Mouse (Mus musculus) stomach, postnatal 0 days (tissue): ENCODE measurements at regions not wholly inside any gene's neighbourhood (a gene's known extent, or its start where the extent isn't known, plus 50 kb on each side); places are given as distances from the start of the nearest gene placed in this dataset.
A peak's percentile ranks its signal among the peaks of the same experiment; 100 is the strongest.

ENCODE experiments used
- ATAC-seq: fragments of 200-750 bp; cut with Nextera tagmentation; 2 replicates; pipeline ENCODE4 v1.8.0; 2017; ENCODE audit not compliant: low FRiP score, low TSS enrichment
- DNase-seq: peaks from one replicate; pipeline ENCODE4 v3.0.0-alpha.2; 2016; ENCODE audit warnings: low spot score
- H3K27ac ChIP-seq: fragments of 300-500 bp; sonication (generic); replicated peaks from 2 replicates; pipeline ENCODE4 v1.5.1; 2014; ENCODE audit warnings: mild to moderate bottlenecking, control low read depth
- H3K27me3 ChIP-seq: fragments of 300-500 bp; sonication (generic); 2 replicates; pipeline ENCODE4 v1.6.1; 2014; ENCODE audit warnings: low read length; ENCODE audit not compliant: control insufficient read depth, insufficient read depth
- H3K36me3 ChIP-seq: fragments of 300-500 bp; sonication (generic); 2 replicates; pipeline ENCODE4 v1.6.1; 2014; ENCODE audit warnings: low read length, mixed read lengths; ENCODE audit not compliant: control insufficient read depth, insufficient read depth
- H3K4me1 ChIP-seq: fragments of 300-500 bp; sonication (generic); replicated peaks from 2 replicates; pipeline ENCODE4 v1.6.1; 2014; ENCODE audit warnings: antibody characterized with exemption; ENCODE audit not compliant: control insufficient read depth, insufficient read depth
- H3K4me2 ChIP-seq: fragments of 300-500 bp; sonication (generic); replicated peaks from 2 replicates; pipeline ENCODE4 v1.6.1; 2014; ENCODE audit warnings: low read depth, mild to moderate bottlenecking, control low read depth, moderate library complexity
- H3K4me3 ChIP-seq: fragments of 300-500 bp; sonication (generic); 2 replicates; pipeline ENCODE4 v1.5.1; 2014; ENCODE audit warnings: low read depth, low read length, control low read depth
- H3K9ac ChIP-seq: fragments of 300-500 bp; sonication (generic); 2 replicates; pipeline ENCODE4 v1.6.1; 2014; ENCODE audit warnings: mild to moderate bottlenecking, low read length, control low read depth, mixed read lengths
- H3K9me3 ChIP-seq: fragments of 300-500 bp; sonication (generic); 2 replicates; pipeline ENCODE4 v1.6.1; 2016; ENCODE audit warnings: low read length; ENCODE audit not compliant: control insufficient read depth
- CTCF ChIP-seq: IDR thresholded peaks from 2 replicates; pipeline ENCODE4 v1.5.1; 2016; ENCODE audit warnings: antibody characterized with exemption, low read depth, mild to moderate bottlenecking, moderate library complexity
- EP300 ChIP-seq: optimal IDR thresholded peaks from 2 replicates; pipeline ENCODE3; 2016; ENCODE audit warnings: antibody characterized with exemption
- WGBS: fragments of 180-500 bp; shearing (Covaris S2); extraction: QIAGEN DNeasy Blood & Tissue Kit; methylation state at CpG from one replicate; pipeline ENCODE4 v1.1.7; 2014; 5-methylcytosine and 5-hydroxymethylcytosine counted together

DNA sequence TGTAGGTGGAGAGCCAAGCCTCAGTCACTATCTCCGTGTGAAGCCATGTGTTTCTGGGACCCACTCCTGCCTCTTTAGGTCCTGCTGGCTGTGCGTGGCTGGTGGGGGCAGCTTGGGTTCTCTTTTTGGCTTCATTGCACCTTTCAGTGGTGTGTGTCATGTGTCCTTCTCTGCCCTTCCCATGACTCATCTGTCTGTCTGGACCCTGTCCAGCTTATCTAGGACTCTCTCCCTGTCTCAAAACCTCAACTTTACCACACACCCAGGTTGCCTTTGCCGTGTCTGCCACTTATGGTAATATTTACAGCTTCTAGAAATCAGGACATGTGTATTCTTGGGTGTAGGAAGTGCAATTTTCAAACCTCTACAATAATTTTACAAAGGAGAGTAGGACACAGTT, 329.9 kb upstream of the Arglu1 start:
- H3K36me3 ChIP-seq: no peaks in the 10 kb centered on the region

GRCm38 (mm10) chr8:9011785-9012510, 321.6 kb upstream of the Arglu1 start:
- 49% methylated on average over 3 of the region's 3 CpGs for WGBS
- Histone ChIP-seq H3K36me3 (no peaks in the 10 kb centered on the region), H3K9ac (no peak overlapping the region), H3K4me2 (no peak overlapping the region), H3K9me3 (no peaks in the 10 kb centered on the region), H3K4me3 (no peak overlapping the region), H3K27ac (no peak overlapping the region), H3K27me3 (no peaks in the 10 kb centered on the region), H3K4me1 (no peaks in the 10 kb centered on the region)
- no peak for ATAC-seq
- no peak for TF ChIP-seq CTCF
- no peak for TF ChIP-seq EP300
- DNase-seq: no peak

More for the DNA sequence above, 329.9 kb upstream of the Arglu1 start:
- DNase-seq (no peak), ATAC-seq (no peak)
- H3K4me1 ChIP-seq: no peaks in the 10 kb centered on the region
- H3K9me3 ChIP-seq: no peaks in the 10 kb centered on the region
- H3K9ac ChIP-seq: no peak overlapping the region
- no peak overlapping the region for H3K4me3 ChIP-seq
- no peak overlapping the region for H3K4me2 ChIP-seq
- TF ChIP-seq CTCF: no peak
- no peak for TF ChIP-seq EP300
- WGBS: 85% methylated on average over 3 of the region's 3 CpGs
- H3K27ac ChIP-seq: no peak overlapping the region
- H3K27me3 ChIP-seq: no peaks in the 10 kb centered on the region

DNA sequence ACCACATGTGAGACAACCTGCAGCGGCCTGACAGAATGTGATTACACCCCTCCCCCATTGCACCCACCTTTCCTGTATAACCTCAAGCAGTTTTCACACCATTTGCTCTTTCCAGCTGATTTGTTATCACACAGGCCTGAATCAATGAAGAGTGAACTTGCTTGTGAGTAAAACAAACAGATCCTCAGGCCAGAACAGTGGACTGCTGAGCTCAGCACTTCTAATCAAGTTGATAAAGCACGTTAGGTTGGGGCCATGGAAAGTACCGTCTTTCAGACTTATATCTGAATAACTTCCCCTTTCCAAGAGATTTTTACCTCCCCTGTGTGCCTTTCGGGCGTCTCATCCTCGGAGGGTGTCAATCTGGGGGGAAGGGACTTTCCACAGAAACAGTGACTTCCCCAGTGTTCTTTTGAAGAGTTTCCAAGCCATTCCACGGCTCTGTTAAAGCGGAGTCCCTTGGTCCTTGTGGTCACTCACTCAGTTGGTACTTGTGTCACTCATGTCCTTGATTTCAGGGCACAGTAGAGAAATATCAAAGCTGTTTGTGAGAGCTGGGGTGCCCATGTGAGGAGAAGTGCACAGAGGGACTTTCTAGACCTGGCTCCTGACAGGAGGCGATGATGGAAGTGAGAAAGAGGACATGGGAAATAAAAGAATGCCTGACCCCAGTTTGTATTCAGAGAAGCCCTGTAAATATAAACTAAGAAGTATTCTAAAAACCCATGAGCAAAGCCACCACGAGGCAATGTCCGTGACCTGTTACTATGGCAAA, 317.9 kb upstream of the Arglu1 start:
- Histone ChIP-seq H3K4me3 (no peak overlapping the region), H3K27me3 (no peaks in the 10 kb centered on the region), H3K4me2 (no peak overlapping the region), H3K36me3 (no peaks in the 10 kb centered on the region), H3K9ac (no peak overlapping the region), H3K27ac (no peak overlapping the region), H3K4me1 (no peaks in the 10 kb centered on the region), H3K9me3 (no peaks in the 10 kb centered on the region)
- whole genome bisulfite sequencing: 64% methylated on average over 11 of the region's 11 CpGs
- TF ChIP-seq EP300 (no peak), CTCF (no peak)
- no peak for DNase-seq
- ATAC-seq: no peak

DNA sequence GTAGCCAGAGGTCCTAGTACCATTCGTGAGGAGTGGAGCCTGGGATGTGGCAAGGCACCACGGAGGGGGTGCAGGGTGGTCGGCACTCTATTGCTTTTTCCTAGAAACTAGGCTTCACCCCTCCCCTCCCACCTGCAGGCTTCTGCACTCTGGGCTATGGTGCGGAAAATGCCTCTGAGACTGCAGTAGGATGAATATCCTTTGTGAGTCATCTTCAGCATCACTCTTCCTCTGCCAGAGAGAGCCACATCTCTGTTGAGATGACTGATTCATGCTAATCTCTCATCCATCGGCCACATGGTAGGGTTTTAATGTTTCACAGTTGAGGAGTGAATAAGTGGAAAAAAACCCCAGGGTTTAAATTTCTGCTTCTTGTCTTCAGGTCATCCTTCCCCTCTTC, 309.6 kb upstream of the Arglu1 start:
- ATAC-seq: no peak
- Histone ChIP-seq H3K4me1 (no peaks in the 10 kb centered on the region), H3K9me3 (no peaks in the 10 kb centered on the region), H3K27ac (no peak overlapping the region), H3K4me3 (no peak overlapping the region), H3K4me2 (no peak overlapping the region), H3K36me3 (no peaks in the 10 kb centered on the region), H3K27me3 (no peaks in the 10 kb centered on the region), H3K9ac (no peak overlapping the region)
- peak; percentile 7 for DNase-seq
- TF ChIP-seq EP300: no peak
- no peak for TF ChIP-seq CTCF
- WGBS: 85% methylated on average over 5 of the region's 5 CpGs

DNA sequence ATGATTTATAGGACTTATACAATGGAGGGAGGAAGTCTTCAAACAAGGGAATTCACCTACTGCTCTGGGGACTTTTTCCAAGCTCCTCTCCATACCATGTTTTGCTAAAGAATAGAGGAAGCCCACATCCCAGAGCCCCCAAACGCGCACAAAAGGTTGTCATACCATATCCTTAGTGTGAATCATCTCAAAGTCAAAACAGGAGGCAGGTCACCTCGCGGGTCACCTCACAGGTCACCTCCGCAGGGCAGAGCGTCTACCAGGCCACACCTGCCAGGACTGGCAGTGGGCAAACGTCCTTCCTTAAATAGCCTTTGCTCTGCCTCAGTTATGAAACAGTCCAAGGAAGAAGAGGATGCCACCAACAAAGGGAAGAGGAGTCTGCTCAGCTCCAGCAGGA, 307.3 kb upstream of the Arglu1 start:
- no peak overlapping the region for H3K27ac ChIP-seq
- H3K36me3 ChIP-seq: no peaks in the 10 kb centered on the region
- H3K4me1 ChIP-seq: no peaks in the 10 kb centered on the region; the same call in 1 of the 2 replicates
- WGBS: 73% methylated on average over 7 of the region's 7 CpGs
- DNase-seq (peak; percentile 12), ATAC-seq (no peak)
- no peak overlapping the region for H3K4me3 ChIP-seq
- no peak overlapping the region for H3K4me2 ChIP-seq
- no peaks in the 10 kb centered on the region for H3K9me3 ChIP-seq
- H3K9ac ChIP-seq: no peak overlapping the region
- TF ChIP-seq EP300: no peak
- TF ChIP-seq CTCF: no peak
- H3K27me3 ChIP-seq: no peaks in the 10 kb centered on the region

- Histone ChIP-seq H3K4me1 (peaks cover 2% of the 10 kb centered on the region; the same call in 1 of the 2 replicates), H3K9ac (peak overlapping the region; percentile 54), H3K27me3 (no peaks in the 10 kb centered on the region), H3K4me2 (peak overlapping the region; percentile 60), H3K36me3 (no peaks in the 10 kb centered on the region), H3K9me3 (no peaks in the 10 kb centered on the region), H3K4me3 (peak overlapping the region; percentile 31), H3K27ac (no peak overlapping the region)
- TF ChIP-seq CTCF (no peak), EP300 (no peak)
- 3% methylated on average over 17 of the region's 17 CpGs for WGBS
- ATAC-seq (peak; percentile 77), DNase-seq (peak; percentile 43)
These were observed 304.4 kb upstream of the Arglu1 start for GRCm38 (mm10) chr8:8994596-8995189.
